Mouse (Mus musculus) heart, postnatal 14 days (tissue): ENCODE results near the gene Tctex1d4. TPM values are rescaled to one million over a fixed set of nuclear protein-coding genes. Genes with fewer than 3 reads are reported as not detected.

Experiments used
- DNase-seq, 2 experiments: peaks; one replicate each; pipeline ENCODE4 v3.0.0; 2021 to 2022
- intact Hi-C: fragments of 180-260 bp; cut with DNase I; formaldehyde crosslinking; loops from one replicate; pipeline ENCODE4 v1.15.1; 2025
- total RNA-seq, 2 experiments: library from RNA; stranded (reverse); gene quantifications; 2 replicates each; pipeline ENCODE4 v1.2.3; 2021

Gene Tctex1d4
- total RNA-seq, 2 experiments from 2014 or later: not detected

DNA sequence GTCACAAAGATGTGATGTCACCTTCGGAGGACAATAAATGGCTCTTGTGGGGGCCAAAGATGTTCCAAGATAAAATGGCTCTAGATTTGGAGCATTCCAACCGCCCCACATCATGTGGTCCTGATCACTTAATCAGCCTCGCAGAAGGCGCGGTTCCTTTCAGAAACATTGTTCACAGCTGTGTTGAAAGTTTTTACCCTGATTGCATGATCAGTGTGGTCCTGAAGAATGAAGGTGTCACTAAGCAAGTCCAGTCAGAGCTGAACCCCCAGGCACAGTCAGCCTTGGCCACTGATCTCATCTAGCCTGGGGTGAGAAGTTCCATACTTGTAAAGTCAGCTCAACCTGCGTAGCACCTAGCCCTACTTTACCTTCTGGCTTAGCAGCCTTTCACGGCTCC lies 8.7 kb upstream of the Tctex1d4 start:
- intact Hi-C loops: no loop called here
- no peak for DNase-seq

GRCm38 (mm10) chr4:117119636-117120035 lies 7.0 kb upstream of the Tctex1d4 start:
- intact Hi-C loops: loop anchor here (2.0 to 10.0 kb wide), 4 partner anchors 19 to 405 kb away; no protein-coding TSS in a partner anchor
- DNase-seq: no peak

- no peak for DNase-seq
- intact Hi-C loops: loop anchor here (2.0 to 10.0 kb wide), 4 partner anchors 19 to 405 kb away; no protein-coding TSS in a partner anchor
Observed at GRCm38 (mm10) chr4:117120052-117120444, 6.5 kb upstream of the Tctex1d4 start.

DNA sequence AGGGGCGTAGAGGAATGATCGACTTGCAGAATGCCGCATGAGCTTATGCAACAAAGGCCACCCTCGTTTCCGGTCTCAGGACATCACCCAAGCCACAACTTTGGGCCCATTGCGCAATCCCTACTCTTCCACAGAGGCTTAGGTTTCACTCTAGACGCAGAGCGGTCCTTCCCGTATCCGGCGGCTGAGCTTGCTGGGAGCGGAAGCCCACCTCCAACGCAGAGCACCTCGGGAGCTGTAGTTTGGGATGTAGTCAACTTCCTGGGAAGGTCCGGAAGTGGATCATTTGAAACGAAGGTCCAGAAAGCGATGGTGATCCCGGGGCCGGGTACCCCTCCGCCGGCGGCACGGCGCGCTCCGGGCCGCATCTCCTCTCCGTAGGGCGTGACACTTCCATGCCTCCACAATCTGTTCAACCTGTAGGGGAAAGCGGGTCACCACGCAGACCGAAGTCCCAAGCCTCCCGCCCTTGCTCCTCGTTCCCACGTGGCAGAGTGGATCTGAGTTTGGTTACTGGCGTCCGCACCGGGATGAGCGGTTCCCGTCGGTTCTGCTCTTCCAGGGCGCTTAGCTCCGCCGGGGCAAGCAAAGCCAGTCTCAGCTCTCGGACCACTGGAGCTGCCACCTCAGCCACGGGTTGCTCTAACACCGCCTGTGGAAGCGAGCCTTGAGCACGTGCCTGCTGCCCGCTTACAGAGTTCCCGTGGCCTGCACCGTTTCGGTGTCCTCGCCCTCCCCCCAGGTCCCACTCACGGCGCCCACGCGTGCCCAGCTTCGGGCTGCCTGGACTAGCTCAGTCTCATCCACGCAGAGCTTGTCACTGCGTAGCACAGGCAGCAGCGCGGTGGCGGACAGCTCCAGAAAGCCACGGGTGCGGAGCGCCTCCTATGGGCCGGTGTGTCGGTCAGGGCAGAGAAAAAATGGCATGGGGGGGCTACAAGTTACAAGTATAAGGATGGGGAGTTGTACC lies 5.9 kb upstream of the Tctex1d4 start:
- peak; percentile 92 to 93 for DNase-seq
- intact Hi-C loops: loop anchor here (2.0 to 10.0 kb wide), 4 partner anchors 20 to 406 kb away; no protein-coding TSS in a partner anchor

DNA sequence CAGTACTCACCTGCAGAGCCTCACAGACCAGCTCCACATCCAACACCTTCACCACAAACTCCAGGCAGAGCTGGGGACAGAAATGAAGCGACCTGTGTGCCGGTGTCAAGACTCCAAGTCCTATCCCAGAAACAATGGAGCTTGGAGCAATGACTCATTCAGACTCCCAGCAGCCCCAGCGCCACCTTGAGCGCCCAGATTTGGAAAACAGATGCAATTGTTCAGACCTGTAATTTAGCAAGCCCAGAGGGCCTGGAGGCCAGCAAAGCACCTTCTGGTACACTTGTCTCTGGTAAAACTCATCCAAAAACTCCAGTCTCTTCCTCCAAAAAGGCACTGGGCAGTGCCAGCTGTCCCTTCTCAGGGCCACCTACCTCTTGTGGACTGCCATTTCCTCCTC lies 4.4 kb upstream of the Tctex1d4 start:
- no peak for DNase-seq
- intact Hi-C loops: loop anchor here (5.0 to 10.0 kb wide), 2 partner anchors 120 to 407 kb away; no protein-coding TSS in a partner anchor

DNA sequence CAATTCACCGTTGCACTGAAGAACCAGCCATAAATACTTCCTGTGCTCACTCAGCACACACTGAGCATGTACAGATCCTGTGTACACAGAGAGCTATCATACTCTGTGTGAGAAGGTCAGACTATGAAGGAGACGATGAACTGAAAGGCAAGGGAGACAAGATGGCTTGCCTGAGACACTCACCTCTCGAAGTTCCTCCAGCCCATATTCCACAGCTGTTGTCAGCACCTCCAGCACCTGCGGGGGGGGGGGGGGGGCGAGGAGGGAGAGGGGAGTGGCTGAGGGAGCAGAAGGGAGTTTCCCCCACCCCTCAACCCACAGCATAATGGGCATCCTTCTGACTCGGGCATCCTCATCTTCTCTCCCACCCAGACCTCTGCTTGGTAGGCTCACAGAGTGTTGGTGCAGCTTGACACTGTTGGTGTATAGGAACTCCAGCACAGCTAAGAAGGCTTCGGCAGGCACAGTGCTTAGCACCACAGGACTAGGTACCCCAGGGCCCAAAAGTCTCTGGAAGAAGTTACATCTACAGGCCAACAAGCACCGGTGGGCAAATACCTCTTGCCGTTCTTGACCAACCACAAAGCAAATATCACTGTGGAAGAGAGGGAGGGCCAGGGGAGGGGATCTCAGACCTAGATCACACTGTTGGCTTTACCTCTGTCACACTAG lies 2.9 kb upstream of the Tctex1d4 start:
- intact Hi-C loops: loop anchor here (5.0 to 10.0 kb wide), 2 partner anchors 121 to 409 kb away; no protein-coding TSS in a partner anchor
- DNase-seq: no peak

- no peak for DNase-seq
- intact Hi-C loops: loop anchor here (5.0 to 10.0 kb wide), 2 partner anchors 122 to 409 kb away; no protein-coding TSS in a partner anchor
Observed at GRCm38 (mm10) chr4:117124218-117124517, 2.4 kb upstream of the Tctex1d4 start.

GRCm38 (mm10) chr4:117124518-117125347 lies 1.9 kb upstream of the Tctex1d4 start:
- intact Hi-C loops: loop anchor here (5.0 to 10.0 kb wide), 2 partner anchors 122 to 410 kb away; no protein-coding TSS in a partner anchor
- DNase-seq: peak; percentile 53 to 60

GRCm38 (mm10) chr4:117125348-117125909 lies 1.2 kb upstream of the Tctex1d4 start, which contains the start of gene Btbd19:
Gene Btbd19 (minus strand): TSS chr4:117125725.
- intact Hi-C loops: loop anchor here (10.0 kb wide), 1 partner anchor 411 kb away; no protein-coding TSS in a partner anchor
- DNase-seq: peak; percentile 83 to 87

DNA sequence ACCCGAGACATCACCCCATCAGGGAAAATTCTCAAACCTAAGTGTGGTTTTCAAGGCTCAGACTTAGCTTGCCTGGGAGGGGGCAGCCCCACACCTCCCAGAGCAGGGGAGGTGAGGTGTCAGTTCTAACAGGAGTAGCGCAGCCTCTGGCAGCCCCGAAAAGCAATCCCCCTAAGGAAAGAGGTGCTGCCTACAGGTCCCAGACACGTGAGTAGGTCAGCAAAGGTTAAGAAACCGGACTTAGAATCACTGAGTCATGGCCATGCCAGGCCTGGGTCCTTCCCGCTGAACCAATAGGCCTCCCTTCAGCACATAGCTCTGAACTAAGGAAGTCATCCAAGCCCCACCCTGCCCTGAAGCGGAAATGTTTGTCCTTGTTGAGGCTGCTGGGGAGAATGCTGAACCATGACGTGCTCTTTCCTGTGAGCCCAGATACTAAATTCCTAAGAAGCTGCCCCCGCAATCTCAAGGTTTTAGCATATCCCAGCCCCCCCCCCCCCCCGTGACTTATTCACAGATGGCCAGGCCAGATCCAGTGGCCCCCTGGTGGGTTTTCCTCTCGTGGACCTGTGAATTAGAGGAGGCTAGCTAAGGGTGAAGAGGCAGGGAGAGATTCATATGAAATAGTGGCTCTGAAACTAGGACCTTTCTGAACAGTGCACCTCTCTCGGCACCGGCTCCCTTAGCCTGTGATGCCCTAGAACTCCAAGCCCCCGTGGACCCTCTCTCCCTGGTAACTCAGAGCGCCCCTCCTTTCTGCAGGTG lies 502 bp upstream of the Tctex1d4 start:
- DNase-seq: peak; percentile 77 to 79
- intact Hi-C loops: loop anchor here (10.0 kb wide), 1 partner anchor 411 kb away; no protein-coding TSS in a partner anchor

- no peak for DNase-seq
- intact Hi-C loops: loop anchor here (10.0 kb wide), 1 partner anchor 413 kb away; no protein-coding TSS in a partner anchor
Observed at GRCm38 (mm10) chr4:117127991-117128686, 1.5 kb downstream of the Tctex1d4 start.

GRCm38 (mm10) chr4:117130790-117131189 lies 4.2 kb downstream of the Tctex1d4 start:
- no peak for DNase-seq
- intact Hi-C loops: no loop called here

DNA sequence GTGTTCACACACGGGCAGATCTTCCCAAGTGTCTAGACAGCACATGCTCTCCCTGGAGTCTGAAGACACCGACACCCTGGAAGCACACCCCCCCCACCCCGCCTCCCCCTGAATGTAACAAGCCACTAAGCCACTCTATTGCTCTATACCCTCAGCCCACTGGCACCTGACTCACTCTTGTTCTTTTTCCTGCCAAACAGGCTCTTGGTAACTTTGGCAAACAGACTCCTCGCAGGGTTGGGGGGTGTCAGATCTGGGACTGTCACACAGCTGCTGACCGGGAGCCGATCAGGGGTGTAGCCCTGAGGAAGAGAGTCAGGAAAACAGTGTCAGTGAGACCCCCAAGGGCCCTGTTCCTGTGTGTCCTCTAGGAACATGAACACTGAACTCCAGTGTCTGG lies 4.6 kb downstream of the Tctex1d4 start:
- intact Hi-C loops: no loop called here
- no peak for DNase-seq

DNA sequence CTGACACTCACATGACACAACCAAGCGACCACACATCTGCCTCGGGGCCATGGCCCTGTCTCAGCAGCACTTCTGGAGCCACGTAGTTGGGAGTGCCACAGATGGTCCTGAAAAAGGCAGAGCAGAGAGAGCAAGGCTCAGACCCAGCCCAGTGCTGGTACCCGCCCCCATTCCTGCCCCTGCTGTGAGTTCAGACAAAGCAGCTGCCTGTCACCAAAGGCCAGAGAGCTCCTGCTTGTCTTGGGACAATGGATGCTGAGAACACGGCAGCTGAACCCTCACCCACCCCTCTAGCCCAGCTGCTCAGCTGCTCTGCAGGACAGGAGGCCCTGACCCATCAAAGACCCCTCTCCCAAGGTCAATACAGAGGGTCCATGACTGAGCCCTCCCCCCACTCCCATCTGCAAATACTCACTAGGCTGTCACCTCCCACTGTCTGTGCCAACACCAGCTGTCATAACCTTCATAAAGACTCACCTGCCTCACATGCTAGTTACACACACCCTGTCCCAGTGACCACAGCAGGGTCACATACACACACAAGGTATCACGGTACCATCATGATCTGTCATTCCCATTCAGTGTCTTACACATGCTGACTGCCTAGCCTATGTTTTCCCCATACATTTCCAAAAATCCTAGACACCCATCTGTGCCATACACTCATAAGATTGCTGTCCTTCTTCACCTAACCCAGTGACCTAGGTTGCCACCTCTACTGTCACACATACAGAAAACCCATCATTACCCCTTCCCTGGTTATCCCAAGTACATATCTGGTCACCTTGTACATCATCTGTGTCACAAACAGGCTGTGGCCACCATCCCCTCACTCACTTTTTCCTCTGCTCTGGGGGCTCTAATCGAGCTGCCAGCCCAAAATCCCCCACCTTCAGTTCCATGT lies 5.5 kb downstream of the Tctex1d4 start:
- intact Hi-C loops: no loop called here

GRCm38 (mm10) chr4:117132794-117133143 lies 6.2 kb downstream of the Tctex1d4 start:
- intact Hi-C loops: no loop called here
- DNase-seq: no peak

More for the DNA sequence above, 5.5 kb downstream of the Tctex1d4 start:
- DNase-seq: no peak

DNA sequence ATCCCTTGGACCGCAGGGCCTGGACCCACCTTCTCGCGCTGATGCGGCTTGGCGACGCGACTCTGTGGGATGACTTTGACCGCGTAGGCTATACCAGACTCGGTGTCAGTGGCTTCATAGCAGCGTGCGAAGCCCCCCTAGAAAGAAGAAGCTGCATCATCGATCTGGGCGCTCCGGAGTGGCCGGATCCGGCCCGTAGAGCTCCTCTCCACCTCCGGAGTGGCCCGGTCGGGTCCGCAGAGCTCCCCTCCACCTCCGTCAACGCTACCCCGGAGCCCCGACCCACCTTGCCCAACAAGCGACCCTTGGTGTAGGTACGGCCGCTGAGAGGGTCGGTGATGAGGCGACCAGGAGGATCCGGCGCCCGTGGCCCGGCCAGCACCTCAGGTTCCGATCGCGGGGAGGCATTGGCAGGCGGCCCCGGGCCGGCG lies 6.8 kb downstream of the Tctex1d4 start:
- intact Hi-C loops: no loop called here
- no peak for DNase-seq
